Mouse (Mus musculus): ENCODE measurements at regions not wholly inside any gene's neighbourhood (a gene's known extent, or its start where the extent isn't known, plus 50 kb on each side); places are given as distances from the start of the nearest gene placed in this dataset.

GRCm38 (mm10) chr10:19412926-19413325, 56.6 kb downstream of the Olig3 start:
- no peaks in the 10 kb centered on the region for H3K36me3 ChIP-seq (ENCODE audit: control insufficient read depth, insufficient read depth, low read length)
- no peak overlapping the region for H3K9ac ChIP-seq (ENCODE audit: low read depth, low read length, severe bottlenecking)
- TF ChIP-seq POLR2A (IDR thresholded peaks at IDR 0.05; ENCODE audit: borderline replicate concordance, extremely low read depth, insufficient read depth, insufficient read length) = no peak
- H3K4me3 ChIP-seq (replicated peaks; ENCODE audit: low read length) = no peak overlapping the region
- ATAC-seq (ENCODE audit: low FRiP score, low read depth) (no peak), DNase-seq (ENCODE audit: low spot score) (no peak)
- H3K4me1 ChIP-seq (ENCODE audit: control insufficient read depth, insufficient read depth, low read length) = no peaks in the 10 kb centered on the region
- no peak overlapping the region for H3K4me2 ChIP-seq (replicated peaks; ENCODE audit: low read depth, low read length, severe bottlenecking)
- H3K27me3 ChIP-seq (ENCODE audit: control insufficient read depth, insufficient read depth, low read length) = no peaks in the 10 kb centered on the region
- H3K27ac ChIP-seq (replicated peaks; ENCODE audit: low read depth, low read length) = no peak overlapping the region
- WGBS = 43% methylated on average over 2 of the region's 2 CpGs
- H3K9me3 ChIP-seq (ENCODE audit: control insufficient read depth, low read length) = no peaks in the 10 kb centered on the region

GRCm38 (mm10) chr10:19413935-19414334, 57.6 kb downstream of the Olig3 start:
- Histone ChIP-seq H3K9ac (ENCODE audit: low read depth, low read length, severe bottlenecking) (no peak overlapping the region), H3K27me3 (ENCODE audit: control insufficient read depth, insufficient read depth, low read length) (no peaks in the 10 kb centered on the region), H3K9me3 (ENCODE audit: control insufficient read depth, low read length) (no peaks in the 10 kb centered on the region), H3K36me3 (ENCODE audit: control insufficient read depth, insufficient read depth, low read length) (no peaks in the 10 kb centered on the region), H3K4me3 (replicated peaks; ENCODE audit: low read length) (no peak overlapping the region), H3K27ac (replicated peaks; ENCODE audit: low read depth, low read length) (no peak overlapping the region), H3K4me1 (ENCODE audit: control insufficient read depth, insufficient read depth, low read length) (no peaks in the 10 kb centered on the region), H3K4me2 (replicated peaks; ENCODE audit: low read depth, low read length, severe bottlenecking) (no peak overlapping the region)
- ATAC-seq (ENCODE audit: low FRiP score, low read depth) (no peak), DNase-seq (ENCODE audit: low spot score) (no peak)
- no peak for TF ChIP-seq POLR2A (IDR thresholded peaks at IDR 0.05; ENCODE audit: borderline replicate concordance, extremely low read depth, insufficient read depth, insufficient read length)
- WGBS = 27% methylated on average over 5 of the region's 5 CpGs

DNA sequence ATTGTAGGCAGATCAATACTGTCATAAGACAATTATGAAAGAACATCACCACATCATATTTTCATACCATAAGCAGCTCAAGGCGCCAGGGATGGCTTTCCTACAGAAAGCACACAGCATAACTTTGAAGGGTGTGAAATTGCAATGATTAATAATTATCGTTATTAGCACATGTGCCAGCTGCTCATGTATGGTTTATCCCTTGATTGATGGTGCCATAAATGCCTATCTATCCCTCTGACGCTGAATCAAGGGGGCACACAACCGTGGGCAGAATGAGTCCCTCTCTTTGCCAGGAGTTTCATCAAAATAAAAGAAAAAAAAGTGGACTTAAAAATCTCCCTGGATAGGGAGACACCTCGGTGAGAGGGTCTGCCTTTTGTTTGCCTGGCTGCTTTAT, 58.5 kb downstream of the Olig3 start:
- Histone ChIP-seq H3K4me2 (replicated peaks; ENCODE audit: low read depth, low read length, severe bottlenecking) (no peak overlapping the region), H3K36me3 (ENCODE audit: control insufficient read depth, insufficient read depth, low read length) (no peaks in the 10 kb centered on the region), H3K4me3 (replicated peaks; ENCODE audit: low read length) (no peak overlapping the region), H3K9ac (ENCODE audit: low read depth, low read length, severe bottlenecking) (no peak overlapping the region), H3K27ac (replicated peaks; ENCODE audit: low read depth, low read length) (no peak overlapping the region), H3K4me1 (ENCODE audit: control insufficient read depth, insufficient read depth, low read length) (no peaks in the 10 kb centered on the region), H3K27me3 (ENCODE audit: control insufficient read depth, insufficient read depth, low read length) (no peaks in the 10 kb centered on the region), H3K9me3 (ENCODE audit: control insufficient read depth, low read length) (no peaks in the 10 kb centered on the region)
- ATAC-seq (ENCODE audit: low FRiP score, low read depth) = no peak
- DNase-seq (ENCODE audit: low spot score) = no peak
- no peak for TF ChIP-seq POLR2A (IDR thresholded peaks at IDR 0.05; ENCODE audit: borderline replicate concordance, extremely low read depth, insufficient read depth, insufficient read length)
- 22% methylated on average over 5 of the region's 5 CpGs for WGBS

DNA sequence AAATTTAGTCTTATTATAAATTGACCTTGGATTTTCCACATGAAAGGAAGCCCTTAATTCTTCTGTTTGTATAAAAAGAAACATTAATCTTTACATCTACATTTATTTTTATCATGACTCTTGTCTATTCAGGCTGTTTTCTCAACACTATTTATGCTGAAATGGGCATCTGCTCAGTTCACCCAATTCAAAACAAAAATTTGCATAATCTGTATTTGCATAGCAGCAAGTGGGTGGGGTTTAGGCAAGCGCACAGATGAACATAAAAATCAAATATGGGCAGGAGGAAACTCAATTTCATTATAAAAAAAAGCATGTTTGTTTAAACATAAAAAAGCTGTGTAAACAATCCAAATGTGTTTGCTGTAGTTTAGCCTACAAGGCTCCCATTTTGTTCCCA, 67.7 kb downstream of the Olig3 start:
- Histone ChIP-seq H3K36me3 (ENCODE audit: control insufficient read depth, insufficient read depth, low read length) (no peaks in the 10 kb centered on the region), H3K9ac (ENCODE audit: low read depth, low read length, severe bottlenecking) (no peak overlapping the region), H3K27me3 (ENCODE audit: control insufficient read depth, insufficient read depth, low read length) (no peaks in the 10 kb centered on the region), H3K27ac (replicated peaks; ENCODE audit: low read depth, low read length) (no peak overlapping the region), H3K4me2 (replicated peaks; ENCODE audit: low read depth, low read length, severe bottlenecking) (no peak overlapping the region), H3K9me3 (ENCODE audit: control insufficient read depth, low read length) (no peaks in the 10 kb centered on the region), H3K4me1 (ENCODE audit: control insufficient read depth, insufficient read depth, low read length) (no peaks in the 10 kb centered on the region), H3K4me3 (replicated peaks; ENCODE audit: low read length) (no peak overlapping the region)
- DNase-seq (ENCODE audit: low spot score) (no peak), ATAC-seq (ENCODE audit: low FRiP score, low read depth) (no peak)
- WGBS = 73% methylated on average over 1 of the region's 1 CpGs
- TF ChIP-seq POLR2A (IDR thresholded peaks at IDR 0.05; ENCODE audit: borderline replicate concordance, extremely low read depth, insufficient read depth, insufficient read length) = no peak

- no peaks in the 10 kb centered on the region for H3K36me3 ChIP-seq (ENCODE audit: control insufficient read depth, insufficient read depth, low read length)
- H3K9me3 ChIP-seq (ENCODE audit: control insufficient read depth, low read length) = no peaks in the 10 kb centered on the region
- no peak overlapping the region for H3K4me3 ChIP-seq (replicated peaks; ENCODE audit: low read length)
- DNase-seq (ENCODE audit: low spot score) = no peak
- WGBS = 75% methylated on average over 3 of the region's 3 CpGs
- H3K4me2 ChIP-seq (replicated peaks; ENCODE audit: low read depth, low read length, severe bottlenecking) = no peak overlapping the region
- ATAC-seq (ENCODE audit: low FRiP score, low read depth) = no peak
- H3K4me1 ChIP-seq (ENCODE audit: control insufficient read depth, insufficient read depth, low read length) = no peaks in the 10 kb centered on the region
- no peak overlapping the region for H3K9ac ChIP-seq (ENCODE audit: low read depth, low read length, severe bottlenecking)
- no peaks in the 10 kb centered on the region for H3K27me3 ChIP-seq (ENCODE audit: control insufficient read depth, insufficient read depth, low read length)
- TF ChIP-seq POLR2A (IDR thresholded peaks at IDR 0.05; ENCODE audit: borderline replicate concordance, extremely low read depth, insufficient read depth, insufficient read length) = no peak
- H3K27ac ChIP-seq (replicated peaks; ENCODE audit: low read depth, low read length) = no peak overlapping the region
Observed at GRCm38 (mm10) chr10:19424961-19425360, 68.6 kb downstream of the Olig3 start.

DNA sequence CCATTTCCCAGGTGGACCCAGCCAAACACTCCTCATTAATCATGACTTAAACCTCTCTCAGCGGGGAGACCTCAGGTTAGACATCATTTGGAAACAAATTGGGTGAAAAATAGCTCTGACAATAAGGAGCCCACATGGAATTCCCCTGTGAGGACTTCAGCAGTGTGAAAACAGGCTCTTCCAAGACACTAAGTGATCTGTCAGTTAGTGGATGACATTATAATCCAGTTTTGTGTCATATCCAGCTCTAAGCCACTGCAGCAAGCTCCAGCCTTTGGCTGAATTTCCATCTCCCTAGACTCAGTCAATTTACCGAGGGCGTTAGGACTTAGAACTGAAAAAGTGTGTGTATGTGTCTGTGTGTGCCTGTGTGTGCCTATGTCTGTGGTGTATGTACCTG, 70.5 kb downstream of the Olig3 start:
- Histone ChIP-seq H3K27me3 (ENCODE audit: control insufficient read depth, insufficient read depth, low read length) (no peaks in the 10 kb centered on the region), H3K4me1 (ENCODE audit: control insufficient read depth, insufficient read depth, low read length) (no peaks in the 10 kb centered on the region), H3K4me3 (replicated peaks; ENCODE audit: low read length) (no peak overlapping the region), H3K27ac (replicated peaks; ENCODE audit: low read depth, low read length) (no peak overlapping the region), H3K9me3 (ENCODE audit: control insufficient read depth, low read length) (no peaks in the 10 kb centered on the region), H3K9ac (ENCODE audit: low read depth, low read length, severe bottlenecking) (no peak overlapping the region), H3K4me2 (replicated peaks; ENCODE audit: low read depth, low read length, severe bottlenecking) (no peak overlapping the region), H3K36me3 (ENCODE audit: control insufficient read depth, insufficient read depth, low read length) (no peaks in the 10 kb centered on the region)
- no peak for DNase-seq (ENCODE audit: low spot score)
- 80% methylated on average over 3 of the region's 3 CpGs for WGBS
- no peak for ATAC-seq (ENCODE audit: low FRiP score, low read depth)
- TF ChIP-seq POLR2A (IDR thresholded peaks at IDR 0.05; ENCODE audit: borderline replicate concordance, extremely low read depth, insufficient read depth, insufficient read length) = no peak

Measured in limb, embryonic 14.5 days (tissue).